Mouse (Mus musculus) inflammation-experienced regulatory T-cells, adult 6 months (primary cell): ENCODE data around the gene Sdc3. TPM values are rescaled to one million over a fixed set of nuclear protein-coding genes. Genes with fewer than 3 reads are reported as not detected.

ENCODE experiments used
- ATAC-seq: one replicate; pipeline ENCODE4 v1.8.0; 2017
- polyA plus RNA-seq, 3 experiments: library from polyadenylated mRNA; unstranded; fragments of 100-300 nt; shearing (Covaris generic); gene quantifications; one replicate each; pipeline ENCODE4 v1.2.1; 2017

Sdc3 gene
- polyA plus RNA-seq, 3 experiments from 2014 or later = 0.36 to 0.78 (median 0.75) TPM

DNA sequence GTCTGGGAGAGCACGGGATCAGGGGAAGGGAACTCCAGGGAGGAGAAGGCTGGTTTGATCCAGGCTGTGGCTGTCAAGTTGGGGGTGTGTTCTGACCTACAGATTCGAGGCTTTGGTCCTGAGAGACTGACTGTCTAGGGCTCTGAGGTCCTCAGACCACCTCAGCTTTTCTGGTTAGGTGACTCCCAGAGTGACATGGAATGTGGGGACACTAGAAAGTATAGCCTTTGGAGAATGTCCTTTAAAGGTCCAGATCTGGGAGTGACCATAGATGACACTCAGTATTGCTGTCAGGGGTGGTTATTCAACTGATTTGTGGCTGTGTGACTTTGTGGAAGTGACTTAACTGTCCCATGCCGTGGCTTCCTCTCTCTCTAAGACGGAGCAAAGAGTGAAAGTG lies 2.4 kb downstream of the Sdc3 start:
- no peak for ATAC-seq

DNA sequence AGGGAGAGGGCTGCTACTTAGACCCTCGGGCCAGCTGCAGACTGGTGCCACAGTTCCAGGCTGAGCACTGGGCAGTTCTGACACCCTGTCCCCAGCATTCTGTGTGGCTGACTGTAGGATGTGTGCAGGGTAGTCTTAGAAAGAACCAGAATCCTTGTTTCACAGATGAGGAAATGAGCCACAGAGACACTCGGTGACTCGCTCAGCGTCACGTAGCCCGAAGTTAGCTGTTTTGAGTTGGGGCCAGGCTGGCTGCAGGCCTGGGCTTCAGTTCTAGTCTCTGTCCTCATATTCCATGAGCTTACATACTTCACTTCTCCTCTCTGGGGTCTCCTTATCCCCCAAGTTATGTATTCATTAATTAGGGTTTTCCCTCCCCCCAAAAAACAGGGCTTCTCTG lies 3.6 kb downstream of the Sdc3 start:
- no peak for ATAC-seq

- ATAC-seq = no peak
These were observed 5.1 kb downstream of the Sdc3 start for GRCm38 (mm10) chr4:130797201-130798051.

DNA sequence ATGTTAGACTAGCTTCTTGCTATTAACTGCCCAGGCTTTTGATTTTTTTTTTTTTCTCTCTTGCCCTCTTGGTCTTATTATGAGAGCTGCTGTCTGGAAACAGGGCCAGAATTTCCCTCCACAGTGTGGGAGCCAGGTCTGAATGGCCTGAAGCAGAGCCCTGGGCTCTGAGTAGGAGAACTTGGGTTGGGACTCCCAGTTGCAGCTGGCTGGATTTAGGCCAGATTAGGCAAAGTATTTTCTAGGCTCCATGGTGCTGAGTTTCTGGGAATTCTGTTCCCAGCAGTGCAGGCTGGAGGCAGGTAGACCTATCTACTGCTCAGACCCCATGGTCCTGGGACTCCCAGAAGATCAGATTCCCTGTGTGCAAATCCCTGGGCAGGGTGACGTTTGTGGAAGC lies 6.1 kb downstream of the Sdc3 start:
- no peak for ATAC-seq

GRCm38 (mm10) chr4:130799118-130799517 lies 6.8 kb downstream of the Sdc3 start:
- no peak for ATAC-seq

- ATAC-seq = no peak
These were observed 7.2 kb downstream of the Sdc3 start for GRCm38 (mm10) chr4:130799582-130799981.

DNA sequence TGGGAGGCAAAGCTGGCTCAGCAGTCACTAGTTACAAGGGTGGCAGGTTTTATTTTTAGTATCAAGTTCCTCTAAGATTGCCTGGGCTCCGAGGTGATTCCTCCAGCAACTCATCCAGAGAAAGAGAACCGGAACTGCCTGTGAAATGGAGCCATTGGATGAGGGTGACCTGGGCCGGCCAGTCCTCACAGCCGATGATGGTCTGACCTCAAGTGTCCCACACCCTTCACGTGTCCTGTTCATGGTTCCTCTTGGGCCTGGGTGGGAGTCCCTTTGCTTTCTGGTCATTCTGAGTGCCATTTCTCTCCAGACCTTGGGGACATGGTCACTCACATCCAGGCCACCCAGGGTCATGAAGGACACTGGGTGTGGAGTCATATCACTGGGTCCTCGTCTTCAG lies 7.8 kb downstream of the Sdc3 start:
- ATAC-seq = no peak

- ATAC-seq = no peak
These were observed 8.9 kb downstream of the Sdc3 start for GRCm38 (mm10) chr4:130801198-130801597.

- ATAC-seq = peak; percentile 77
These were observed 9.4 kb downstream of the Sdc3 start for GRCm38 (mm10) chr4:130801624-130802329.

- ATAC-seq = no peak
These were observed 11.3 kb downstream of the Sdc3 start for GRCm38 (mm10) chr4:130803591-130803990.

DNA sequence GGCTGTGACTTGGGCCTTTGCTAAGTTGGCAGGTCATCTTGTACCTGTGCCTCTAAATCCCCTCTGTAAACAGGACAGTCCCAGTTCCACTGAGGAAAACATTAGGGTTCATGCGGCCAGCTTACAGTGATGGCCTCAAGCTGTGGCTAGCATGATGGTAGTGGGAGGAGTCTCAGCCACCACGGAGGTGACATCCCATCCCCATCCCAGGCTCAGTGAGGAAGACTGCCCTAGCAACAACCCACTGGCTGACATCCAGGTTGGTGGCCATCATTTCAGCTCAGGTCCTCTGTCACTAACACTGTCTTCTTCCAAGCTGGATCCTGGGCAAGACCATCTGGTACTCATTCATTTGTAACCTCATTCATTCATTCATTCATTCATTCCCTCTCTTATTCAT lies 12.0 kb downstream of the Sdc3 start:
- ATAC-seq = no peak

- ATAC-seq = no peak
These were observed 12.5 kb downstream of the Sdc3 start for GRCm38 (mm10) chr4:130804771-130805361.

DNA sequence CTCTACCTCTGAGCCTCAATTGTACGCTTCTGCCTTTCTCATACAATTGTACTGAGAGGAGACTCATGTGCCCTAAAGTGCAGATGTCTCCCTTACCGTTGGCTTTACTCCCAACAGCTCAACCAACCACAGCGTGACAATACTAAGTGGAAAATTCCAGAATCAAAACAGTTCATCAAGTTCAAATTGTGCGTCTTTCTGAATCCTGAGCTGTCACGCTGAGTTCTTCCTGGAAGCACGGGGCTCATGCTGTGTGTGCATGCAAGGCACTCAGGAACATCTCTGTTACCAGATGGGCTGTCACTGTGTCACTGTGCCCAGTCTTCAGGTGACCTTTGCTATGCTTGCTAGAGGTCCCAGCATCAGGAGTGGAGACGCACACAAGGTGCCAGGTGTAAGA lies 13.4 kb downstream of the Sdc3 start:
- no peak for ATAC-seq

DNA sequence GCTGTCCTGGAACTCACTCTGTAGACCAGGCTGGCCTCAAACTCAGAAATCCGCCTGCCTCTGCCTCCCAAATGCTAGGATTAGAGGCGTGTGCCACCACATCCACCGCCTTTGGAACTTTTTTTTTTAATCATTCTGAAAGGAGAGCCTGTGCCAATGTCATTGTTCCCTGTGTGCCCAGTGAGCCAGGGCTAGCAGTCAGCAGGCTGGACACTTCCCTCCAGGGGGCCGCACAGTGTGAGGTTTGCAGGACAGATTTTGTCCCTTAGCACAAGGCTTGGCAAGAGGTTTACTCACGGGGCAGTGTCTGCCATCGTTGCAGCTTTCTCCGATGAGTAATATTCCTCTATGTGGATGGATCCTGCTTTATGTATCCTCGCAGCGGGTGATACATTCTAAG lies 14.4 kb downstream of the Sdc3 start:
- no peak for ATAC-seq

GRCm38 (mm10) chr4:130809784-130810183 lies 17.4 kb downstream of the Sdc3 start:
- ATAC-seq = no peak

DNA sequence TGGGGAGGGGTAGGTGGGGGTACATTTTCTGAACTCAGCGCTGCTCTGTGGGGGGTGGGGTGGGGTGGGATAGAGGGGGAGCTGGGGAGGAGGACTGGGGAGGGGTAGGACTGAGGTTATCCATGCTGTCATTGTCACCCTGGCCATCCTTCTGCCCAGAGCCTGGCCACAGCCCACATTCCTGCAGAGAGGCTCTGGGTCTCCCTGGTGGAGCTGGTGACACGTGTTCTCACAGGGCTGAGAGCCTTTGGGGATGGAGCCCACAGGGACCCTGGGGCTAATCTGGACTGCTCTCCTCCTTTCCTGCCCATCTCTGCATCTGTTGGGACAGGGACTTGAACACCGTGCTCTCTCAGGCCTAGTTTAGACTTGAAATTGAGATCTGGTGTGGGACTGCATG lies 18.5 kb downstream of the Sdc3 start:
- ATAC-seq = no peak

- ATAC-seq = no peak
These were observed 19.0 kb downstream of the Sdc3 start for GRCm38 (mm10) chr4:130811385-130811784.

DNA sequence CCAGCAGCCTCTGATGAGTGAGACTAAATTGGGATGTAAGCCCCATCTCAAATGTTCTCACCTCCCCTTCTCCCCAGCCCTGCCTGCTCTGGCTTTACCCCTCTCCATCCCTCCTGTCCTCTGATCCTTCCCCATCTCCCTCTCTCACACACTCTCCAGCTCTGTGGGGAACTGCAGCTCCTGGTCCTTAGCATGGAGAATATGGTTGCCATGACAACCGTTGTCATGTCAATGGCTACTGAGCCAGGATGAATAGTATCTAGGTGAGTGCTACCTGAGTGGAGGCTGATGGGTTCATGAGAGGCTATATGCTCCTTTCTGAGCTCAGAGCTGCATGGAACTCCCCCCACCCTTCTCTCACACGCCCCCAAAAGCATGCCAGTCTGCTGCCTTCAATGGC lies 21.6 kb downstream of the Sdc3 start:
- no peak for ATAC-seq

GRCm38 (mm10) chr4:130814742-130815330 lies 22.5 kb downstream of the Sdc3 start:
- no peak for ATAC-seq

- ATAC-seq = no peak
These were observed 23.5 kb downstream of the Sdc3 start for GRCm38 (mm10) chr4:130815860-130816259.

DNA sequence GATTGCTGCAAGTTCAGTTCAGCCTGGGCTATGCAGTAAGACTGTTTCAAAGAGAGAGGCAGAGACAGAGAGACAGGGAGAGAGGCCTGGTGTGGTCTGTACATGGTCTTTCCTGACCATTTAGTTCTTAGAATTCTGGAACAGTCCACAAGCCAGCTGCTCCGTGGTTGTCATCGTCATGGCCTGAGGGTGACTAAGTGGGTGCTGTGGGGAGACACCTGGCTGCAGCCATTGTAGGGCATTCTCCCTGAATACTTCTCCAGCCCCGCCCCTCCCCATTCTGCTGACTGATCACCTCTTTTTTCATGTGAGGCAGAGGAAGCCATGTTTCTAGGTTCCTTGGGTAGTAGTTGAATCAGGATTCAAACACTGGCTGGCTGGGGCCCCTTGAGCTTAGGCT lies 27.5 kb downstream of the Sdc3 start:
- no peak for ATAC-seq

GRCm38 (mm10) chr4:130820594-130821255 lies 28.4 kb downstream of the Sdc3 start:
- ATAC-seq = no peak
